Mouse (Mus musculus): Measurements from ENCODE around the gene Slc25a40. TPM values are rescaled to one million over a fixed set of nuclear protein-coding genes. Genes with fewer than 3 reads are reported as not detected.

The Slc25a40 gene
- polyA plus RNA-seq (2015; fragmentation: Nextera tagmentation; extraction: Ambion mirVana) = 10.6 and 11.5 TPM in 2 replicates

DNA sequence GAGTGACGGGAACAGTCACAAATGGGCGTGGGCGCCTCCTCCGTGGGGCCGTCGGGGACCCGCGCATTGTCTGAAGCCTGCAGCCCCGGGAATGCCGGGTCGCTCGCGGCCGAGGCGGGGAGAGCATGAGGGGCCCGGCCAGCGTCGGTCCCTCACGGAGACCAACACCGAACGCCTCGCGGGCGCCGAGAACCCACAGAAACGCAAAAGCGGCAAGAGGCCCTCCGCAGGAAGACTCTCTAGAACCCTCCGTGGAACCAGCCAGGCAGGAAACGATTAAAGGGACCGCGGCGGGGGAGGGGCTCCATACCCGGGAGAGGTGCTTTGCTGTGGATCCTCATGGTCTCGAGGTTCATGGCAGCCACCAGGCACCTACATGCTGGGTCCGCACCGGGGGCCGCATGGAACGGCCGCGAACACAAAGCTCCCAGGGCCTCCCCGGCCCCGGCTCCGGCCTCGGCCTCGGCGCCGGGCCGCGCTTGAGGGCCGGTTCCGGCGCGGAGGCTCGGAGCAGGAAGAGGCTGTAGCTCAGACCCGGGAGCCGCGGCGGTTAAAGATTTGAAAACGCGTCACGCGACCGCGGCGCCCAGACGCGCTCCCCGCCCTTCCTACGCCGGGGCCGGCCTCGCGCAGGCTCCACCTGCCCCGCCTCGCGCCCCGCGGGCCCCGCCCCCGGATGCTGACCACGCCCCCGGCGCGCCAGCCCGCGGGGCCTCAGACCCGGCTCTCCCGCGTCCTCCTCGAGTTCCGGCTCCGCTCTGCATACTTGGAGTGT lies at the start of gene Slc25a40, which contains the start of gene Dbf4:
Gene Slc25a40, plus strand, starts transcription at position 694 of the 775 bp plus-strand sequence.
Gene Dbf4, minus strand, starts transcription at position 560 of the 775 bp plus-strand sequence.
- DNase-seq (ENCODE audit: low spot score) = peak; percentile 92

DNA sequence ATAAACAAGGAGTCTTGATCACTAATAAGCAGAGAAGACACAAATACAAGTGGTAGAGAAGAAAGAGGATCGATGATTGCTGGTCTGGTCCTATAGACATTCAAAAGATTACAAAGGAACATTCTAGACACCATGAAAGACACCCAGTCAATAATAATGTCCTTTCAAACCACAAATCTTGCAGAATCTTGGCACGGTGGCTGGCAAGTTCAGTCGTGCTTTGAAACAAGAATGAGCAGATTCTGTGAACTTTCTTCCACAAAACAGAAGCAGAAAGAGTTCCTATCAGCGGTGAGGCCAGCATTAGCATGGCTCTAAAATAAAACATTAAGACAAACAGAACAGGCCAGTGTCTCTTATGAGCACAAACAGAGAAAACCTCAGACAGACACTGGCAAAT lies 49.2 kb upstream of the Slc25a40 start:
- DNase-seq (ENCODE audit: low spot score) = no peak

DNA sequence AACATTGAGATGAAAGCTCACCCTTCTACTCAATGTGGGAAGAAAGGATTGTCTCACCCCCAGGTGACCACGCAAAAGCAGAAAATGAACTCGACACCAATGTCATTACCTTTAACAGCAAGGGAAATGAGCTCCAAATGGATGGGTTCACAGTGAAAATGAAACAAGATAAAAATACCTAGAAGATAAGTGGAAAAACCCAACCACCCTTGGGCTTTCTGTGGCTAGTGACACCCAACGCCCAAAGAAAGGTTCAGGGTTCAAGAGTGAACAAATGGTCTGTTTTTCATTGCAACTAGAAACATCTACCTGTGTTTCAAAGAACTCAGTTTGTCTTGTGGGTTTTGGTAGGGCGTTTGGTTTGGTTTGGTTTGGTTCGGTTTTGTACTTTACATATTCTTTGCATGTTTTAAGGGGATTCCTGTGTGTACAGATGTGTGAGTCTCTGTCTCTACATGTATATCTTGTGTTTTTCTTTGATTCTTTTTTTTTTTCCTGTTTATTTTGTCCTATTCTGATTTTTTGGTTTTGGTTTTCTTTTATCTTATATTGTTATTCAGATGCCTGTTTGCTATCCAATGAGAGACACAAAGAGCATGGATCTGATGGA lies 48.2 kb upstream of the Slc25a40 start:
- no peak for DNase-seq (ENCODE audit: low spot score)

DNA sequence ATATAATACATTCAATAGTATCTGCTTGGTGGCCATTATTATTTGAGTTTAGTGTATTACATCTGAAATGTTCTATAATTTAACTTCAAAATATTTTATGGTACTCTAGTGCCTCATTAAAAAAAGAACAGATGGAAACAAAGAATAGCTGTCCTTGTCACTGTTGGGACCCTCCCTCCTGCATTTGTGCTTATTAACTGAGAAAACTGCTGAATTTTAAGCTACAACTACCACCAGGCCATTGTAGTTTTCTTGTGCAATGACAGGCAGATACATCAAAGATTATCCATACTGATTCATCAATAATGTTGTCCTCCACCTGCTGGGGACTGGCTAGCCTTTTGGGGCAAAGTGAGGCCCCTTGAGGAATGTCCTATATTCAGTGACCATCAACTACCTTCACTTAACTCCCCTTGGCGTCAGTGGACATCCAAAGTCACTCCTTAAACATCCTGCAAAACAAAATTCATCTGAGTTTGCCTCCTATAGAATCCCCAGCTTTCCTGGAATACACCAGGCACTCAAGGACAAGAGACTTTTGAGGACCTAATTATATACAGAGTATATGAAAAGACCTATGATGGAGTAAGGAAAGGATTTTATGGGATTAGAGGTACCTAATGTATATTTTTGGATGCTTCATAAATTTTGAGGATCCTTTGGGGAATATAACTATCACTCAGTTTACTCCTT lies 28.6 kb upstream of the Slc25a40 start:
- DNase-seq (ENCODE audit: low spot score) = no peak

DNA sequence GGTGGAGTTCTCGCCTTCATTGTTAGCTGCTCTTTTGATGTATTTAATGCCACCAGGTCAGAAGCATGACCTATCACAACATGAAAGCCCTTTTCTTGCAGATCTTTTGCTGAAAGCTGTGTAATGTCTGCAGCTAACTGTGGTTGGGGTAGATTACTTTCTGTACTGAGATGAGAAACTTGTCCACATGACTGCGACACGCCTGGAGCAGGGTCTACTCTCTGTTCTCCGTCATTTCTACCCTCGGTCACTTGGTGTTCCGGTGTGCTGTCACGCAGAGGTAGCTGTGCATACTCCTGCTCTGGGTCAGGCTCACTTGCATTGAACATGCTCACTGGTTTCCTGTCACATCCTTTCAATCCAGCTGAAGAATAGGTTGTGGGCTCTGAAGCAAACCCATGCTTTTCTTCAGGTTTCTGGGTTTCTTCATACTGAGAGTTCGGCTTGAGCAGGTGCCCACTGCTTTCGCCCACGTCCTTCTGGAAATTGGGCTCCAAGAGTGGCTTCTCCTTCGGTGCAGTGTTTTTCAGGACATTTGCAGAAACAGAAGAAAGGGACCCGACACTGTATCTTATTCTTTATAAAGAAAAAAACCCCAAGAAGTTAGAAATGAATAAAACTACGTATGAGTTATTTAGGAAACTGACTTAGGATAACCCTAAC lies 24.9 kb upstream of the Slc25a40 start:
- DNase-seq (ENCODE audit: low spot score) = no peak

DNA sequence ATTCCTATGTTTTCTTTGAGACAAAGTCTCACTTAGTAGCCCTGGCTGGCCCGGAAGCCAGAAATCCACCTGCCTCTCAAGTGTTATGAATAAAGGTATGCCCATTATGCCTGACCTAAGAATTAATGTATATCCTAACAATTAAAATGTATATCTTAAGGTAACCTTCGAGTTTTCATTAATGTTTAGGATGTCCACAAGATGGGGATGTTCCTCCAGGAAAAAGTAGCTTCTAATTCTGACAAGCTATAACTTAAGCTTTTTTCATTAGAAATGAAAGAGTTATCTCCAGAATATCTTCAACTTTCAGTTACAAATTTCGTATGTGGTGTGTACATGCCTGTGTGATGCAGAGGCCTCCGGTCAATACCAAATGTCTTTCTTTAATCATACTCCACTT lies 13.9 kb upstream of the Slc25a40 start:
- no peak for DNase-seq (ENCODE audit: low spot score)

DNA sequence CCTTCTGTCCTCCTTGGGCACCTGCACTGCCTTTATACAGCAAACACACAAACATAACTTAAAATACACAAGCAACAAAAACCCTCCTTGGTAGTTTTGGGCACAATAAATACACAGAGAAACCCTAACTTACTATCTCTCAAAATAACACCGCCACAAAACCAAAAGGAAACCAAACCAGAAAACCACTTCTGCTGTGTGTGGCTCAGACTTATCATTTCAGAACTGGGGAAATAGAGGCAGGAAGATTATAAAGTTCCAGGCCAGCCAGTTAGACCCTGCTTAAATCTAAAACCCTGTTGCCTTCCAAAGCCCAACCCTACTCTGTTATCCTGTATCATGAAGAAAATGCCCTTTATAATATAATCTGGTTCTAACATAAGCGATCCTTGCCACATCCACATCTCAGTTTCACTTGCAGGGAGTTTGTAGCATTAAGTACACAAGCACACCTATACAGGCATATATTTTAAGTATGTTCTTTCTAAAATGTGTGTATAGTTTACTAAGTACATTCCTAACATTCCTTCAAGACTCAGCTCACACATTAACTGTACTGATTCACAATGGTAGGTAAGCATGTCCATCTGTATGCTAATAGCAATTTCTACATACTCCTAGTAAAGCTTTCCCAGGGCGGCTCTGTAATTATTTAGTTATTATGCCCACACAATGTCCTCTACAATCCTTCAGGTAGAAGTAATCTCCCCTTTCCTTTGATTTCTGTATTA lies 5.8 kb upstream of the Slc25a40 start:
- DNase-seq (ENCODE audit: low spot score) = no peak

GRCm38 (mm10) chr5:8417443-8417842 lies 5.2 kb upstream of the Slc25a40 start:
- no peak for DNase-seq (ENCODE audit: low spot score)

DNA sequence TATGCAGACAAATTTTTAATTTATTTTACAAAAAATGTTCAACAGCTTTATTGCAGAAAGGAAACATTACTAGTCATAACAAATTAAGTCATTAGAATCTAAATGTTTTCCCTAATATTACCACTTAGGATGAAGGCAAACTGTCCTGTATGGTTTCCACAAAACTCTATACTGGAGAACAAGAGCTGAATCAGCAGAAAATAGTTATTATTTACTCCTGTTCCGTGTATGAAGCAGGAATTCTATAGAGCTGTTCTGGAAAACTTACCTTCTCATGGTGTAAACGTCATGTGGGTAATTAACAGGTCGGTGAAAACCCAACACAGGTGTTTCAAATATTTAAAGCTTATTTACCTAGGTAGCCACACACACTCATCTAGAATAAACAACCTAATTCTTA lies 1.2 kb upstream of the Slc25a40 start:
- DNase-seq (ENCODE audit: low spot score) = no peak

- peak; percentile 3 for DNase-seq (ENCODE audit: low spot score)
Observed at GRCm38 (mm10) chr5:8422932-8423928, 580 bp downstream of the Slc25a40 start.

DNA sequence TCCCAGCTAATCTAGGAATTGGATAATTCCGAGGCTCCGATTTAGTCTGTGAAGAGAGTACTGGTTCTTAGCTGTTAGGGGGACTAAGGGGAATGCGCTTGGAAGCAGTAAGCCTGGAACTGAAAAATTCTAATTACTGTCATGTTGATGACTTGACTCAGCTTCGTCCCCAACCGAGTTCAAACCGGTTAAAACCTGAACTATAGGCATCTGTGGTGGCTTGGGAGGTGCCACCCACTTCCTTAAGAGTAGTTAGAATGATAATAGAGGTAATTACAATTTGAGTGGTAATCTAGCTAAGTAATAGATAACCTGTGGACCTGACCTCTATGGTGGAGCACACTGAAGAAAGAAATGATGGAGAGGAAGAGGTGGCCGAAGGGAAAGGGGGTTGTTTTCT lies 1.5 kb downstream of the Slc25a40 start:
- peak; percentile 24 for DNase-seq (ENCODE audit: low spot score)

DNA sequence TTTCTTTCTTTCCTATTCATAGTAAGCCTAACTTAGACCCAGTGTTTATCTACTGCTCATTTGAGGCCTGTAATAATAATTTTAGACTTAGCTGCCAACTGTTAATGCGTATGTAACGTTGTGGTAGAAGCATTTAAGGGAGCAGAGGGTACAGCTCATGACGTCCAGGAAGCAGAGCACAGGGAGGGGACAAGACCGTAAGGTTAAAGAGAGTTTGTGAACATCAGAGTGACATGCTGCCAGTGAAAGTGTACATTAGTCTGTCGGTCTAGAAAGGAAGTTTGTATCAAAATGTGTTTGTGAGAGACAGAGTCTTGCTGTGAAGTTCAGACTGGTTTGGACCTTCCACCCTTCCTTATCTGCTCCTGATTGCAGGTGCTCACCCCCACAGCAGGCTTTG lies 3.2 kb downstream of the Slc25a40 start:
- DNase-seq (ENCODE audit: low spot score) = no peak

DNA sequence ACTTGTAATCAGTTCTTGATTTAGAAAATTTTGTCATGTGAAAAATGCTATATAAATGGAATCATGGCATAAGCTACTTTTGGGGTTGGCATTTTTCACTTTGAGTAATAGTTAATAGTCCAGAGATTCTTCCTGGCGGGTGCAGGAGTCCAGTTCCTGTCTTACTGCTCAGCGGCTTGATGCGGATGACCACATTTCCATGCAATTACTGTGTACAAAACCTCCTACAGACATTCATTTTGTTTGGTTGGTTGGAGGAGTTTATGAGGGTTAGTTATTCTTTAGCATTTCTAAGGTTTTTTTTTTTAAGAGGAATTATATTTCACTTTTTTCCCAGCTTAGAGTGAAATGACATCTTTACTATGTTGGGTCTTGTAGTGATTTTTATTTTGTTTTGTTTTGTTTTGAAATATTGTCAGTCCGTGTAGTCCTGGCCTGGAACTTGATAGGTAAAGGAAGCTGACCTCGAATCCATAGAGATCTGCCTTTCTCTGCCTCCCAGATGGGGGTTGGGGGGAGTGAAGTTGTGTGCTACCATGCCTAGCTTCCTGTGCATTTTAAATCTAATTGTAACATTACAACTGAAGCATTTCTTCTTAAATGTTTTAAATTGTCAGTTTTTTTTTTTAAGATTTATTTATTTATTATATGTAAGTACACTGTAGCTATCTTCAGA lies 15.0 kb downstream of the Slc25a40 start:
- no peak for DNase-seq (ENCODE audit: low spot score)

DNA sequence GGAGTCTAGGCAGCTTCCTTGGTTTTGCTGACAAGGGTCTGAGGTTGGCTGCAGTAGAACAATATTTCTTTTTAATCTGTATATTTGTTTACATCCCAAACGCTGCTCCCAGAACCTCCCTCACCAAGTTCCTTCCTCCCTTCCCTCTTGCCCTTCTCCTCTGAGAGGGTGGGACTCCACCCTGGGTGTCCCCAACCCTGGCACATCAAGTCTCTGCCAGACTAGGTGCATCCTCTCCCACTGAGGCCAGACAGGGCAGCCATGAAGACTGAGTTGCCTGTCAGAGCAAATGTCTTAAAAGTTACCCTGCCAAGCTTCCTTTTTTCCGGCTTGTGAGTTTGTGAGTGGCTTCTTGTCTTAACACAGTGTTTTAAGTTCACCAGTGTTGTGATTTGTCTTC lies 16.4 kb downstream of the Slc25a40 start:
- no peak for DNase-seq (ENCODE audit: low spot score)

- DNase-seq (ENCODE audit: low spot score) = peak; percentile 37
Observed at GRCm38 (mm10) chr5:8455565-8455964, 32.9 kb downstream of the Slc25a40 start.

DNA sequence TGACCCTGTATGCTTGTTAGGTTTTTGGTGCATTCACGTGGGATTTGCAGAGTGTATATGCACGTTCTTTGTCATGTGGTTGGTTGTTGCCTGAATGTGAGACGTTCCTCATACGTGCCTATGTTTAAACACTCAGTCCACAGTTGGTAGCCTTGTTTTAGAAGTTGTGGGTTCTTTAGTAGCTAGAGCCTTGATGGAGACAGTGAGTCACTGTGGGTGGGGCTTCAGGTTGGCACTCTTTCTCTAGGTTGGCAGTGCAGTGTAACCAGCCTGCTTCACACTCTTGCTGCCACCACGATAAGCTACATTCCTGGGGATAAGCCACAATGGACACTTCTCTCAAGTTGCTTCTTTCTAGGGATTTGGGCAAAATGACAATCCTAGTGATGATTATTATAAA lies 33.9 kb downstream of the Slc25a40 start:
- DNase-seq (ENCODE audit: low spot score) = peak; percentile 6

GRCm38 (mm10) chr5:8487989-8488700 lies 65.5 kb downstream of the Slc25a40 start:
- DNase-seq (ENCODE audit: low spot score) = no peak

GRCm38 (mm10) chr5:8488701-8489297 lies 66.1 kb downstream of the Slc25a40 start:
- DNase-seq (ENCODE audit: low spot score) = no peak

Measured in thymus, postnatal 0 days (tissue).